Comparison of ENCODE assay signal across 17 mouse cellular contexts in the genomic region with DNA sequence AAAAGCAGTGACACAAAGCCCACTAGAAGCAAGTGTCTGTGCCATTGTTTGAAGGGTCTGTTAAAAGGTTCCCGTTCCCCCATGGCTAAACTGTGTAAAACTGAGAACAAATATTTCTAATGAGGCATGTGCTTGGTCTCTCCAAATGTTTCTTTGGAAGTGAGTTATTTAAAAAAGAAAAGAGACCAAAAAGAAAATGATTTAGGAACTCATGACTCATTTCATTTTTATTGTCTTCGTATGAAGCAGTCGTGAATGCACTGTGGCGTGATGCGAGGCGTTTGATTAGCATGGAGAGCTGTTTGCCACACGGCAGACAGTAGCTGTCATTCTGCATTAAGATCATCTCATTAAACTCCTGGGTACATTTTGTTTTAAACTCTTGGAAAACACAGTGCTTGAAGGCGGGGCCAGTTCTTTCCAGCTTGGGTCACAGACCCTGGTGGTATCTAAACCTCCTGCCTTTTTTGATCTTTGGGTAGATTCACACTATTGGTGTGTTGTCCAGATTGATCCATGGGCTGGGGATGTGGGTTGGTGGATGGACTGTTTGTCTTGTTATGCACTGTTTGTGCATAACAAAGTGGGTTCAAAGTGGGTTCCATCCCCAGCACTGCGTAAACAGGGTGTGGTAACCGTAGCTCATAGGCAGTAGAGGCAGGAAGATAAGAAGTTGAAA.
DNase-seq lines count a peak whose midpoint lies in the region; ATAC-seq lines count a peak whose summit lies in the region.
"Had no signal": no experiment of that assay in that cellular context is flagged by ENCODE, and none has a peak within 500 bp of the region (broad histone marks: within the 10 kb centered on the region; RNA-seq: fewer than 3 reads in every experiment).

No protein-coding gene starts in this region.

- H3K36me3 ChIP-seq in intestine, embryonic 15.5 days, result no peaks in the 10 kb centered on the region
- H3K36me3 ChIP-seq: embryonic facial prominence, embryonic 12.5 days; heart, embryonic 13.5 days; hindbrain, embryonic 12.5 days; lung, embryonic 15.5 days had no signal

- H3K27me3 ChIP-seq in intestine, embryonic 15.5 days (replicated peaks), result no peaks in the 10 kb centered on the region
- H3K27me3 ChIP-seq: heart, embryonic 13.5 days; hindbrain, embryonic 12.5 days; lung, embryonic 15.5 days had no signal

- H3K9me3 ChIP-seq in intestine, embryonic 15.5 days, result no peaks in the 10 kb centered on the region
- H3K9me3 ChIP-seq: embryonic facial prominence, embryonic 12.5 days; heart, embryonic 13.5 days; hindbrain, embryonic 12.5 days; lung, embryonic 15.5 days had no signal

- H3K27ac ChIP-seq in intestine, embryonic 15.5 days, result no peak overlapping the region
- H3K27ac ChIP-seq: embryonic facial prominence, embryonic 12.5 days; heart, embryonic 13.5 days; hindbrain, embryonic 12.5 days; lung, embryonic 15.5 days had no signal

- ATAC-seq in intestine, embryonic 15.5 days, result no peak

- H3K4me2 ChIP-seq in intestine, embryonic 15.5 days (replicated peaks), result no peak overlapping the region
- H3K4me2 ChIP-seq: embryonic facial prominence, embryonic 12.5 days; heart, embryonic 13.5 days; hindbrain, embryonic 12.5 days; liver, embryonic 11.5 days; lung, embryonic 15.5 days had no signal

- no peak overlapping the region for H3K9ac ChIP-seq in intestine, embryonic 15.5 days
- H3K9ac ChIP-seq: embryonic facial prominence, embryonic 12.5 days; heart, embryonic 13.5 days; hindbrain, embryonic 12.5 days; lung, embryonic 15.5 days had no signal

- 78% methylated on average over 10 of the region's 10 CpGs for WGBS in intestine, embryonic 15.5 days

- H3K4me3 ChIP-seq in intestine, embryonic 15.5 days (replicated peaks), result no peak overlapping the region
- H3K4me3 ChIP-seq: embryonic facial prominence, embryonic 12.5 days; heart, embryonic 13.5 days; hindbrain, embryonic 12.5 days; lung, embryonic 15.5 days; myocyte had no signal

- H3K4me1 ChIP-seq in intestine, embryonic 15.5 days (replicated peaks), result peaks cover 7% of the 10 kb centered on the region; the same call in 1 of the 2 replicates
- H3K4me1 ChIP-seq: heart, embryonic 13.5 days; lung, embryonic 15.5 days had no signal

- DNase-seq in layer of hippocampus, adult 18-20 months (ENCODE audit: low spot score in 2 of 2), result peak; percentile 21 to 66
- DNase-seq in layer of hippocampus, postnatal 25 days (ENCODE audit: extremely low spot score in 1 of 2, low spot score in 1 of 2), result no peak
- DNase-seq in ES-CJ7 (ENCODE audit: low read depth, low spot score), result peak; percentile 13
- peak; percentile 19 for DNase-seq in T-cell, adult 2 months (ENCODE audit: low spot score)
- DNase-seq in mesoderm, embryonic 11.5 days (ENCODE audit: low read depth, low spot score), result peak; percentile 5
- DNase-seq in spleen, adult 18-20 months, result no peak
- DNase-seq: adrenal gland, adult 8-10 months; cerebellum, postnatal 36 days; gastrocnemius, postnatal 36 days; kidney, adult 8-10 months had no signal

Comparison
In these comparisons a context has a peak if more than half of its experiments do, and no peak if none do; other contexts are left out.
1. DNase-seq: peak in layer of hippocampus, adult 18-20 months (2 of 2), ES-CJ7 (single experiment), T-cell, adult 2 months (single experiment) and mesoderm, embryonic 11.5 days (single experiment); none in layer of hippocampus, postnatal 25 days (0 of 2) and spleen, adult 18-20 months (0 of 2).